Mouse (Mus musculus) limb, embryonic 13.5 days (tissue): ENCODE results near the gene Psmd3. TPM values are rescaled to one million over a fixed set of nuclear protein-coding genes. Genes with fewer than 3 reads are reported as not detected.
"Not testable (repeated sequence)": the region's sequence is repeated elsewhere in the genome, so short reads cannot be mapped to it uniquely, and the experiment has no call there.

Source experiments
- ATAC-seq: fragments of 200-750 bp; cut with Nextera tagmentation; 2 replicates; pipeline ENCODE4 v1.8.0; 2017; ENCODE audit warnings: low read depth, moderate number of reproducible peaks, moderate TSS enrichment; ENCODE audit not compliant: low FRiP score
- H3K27ac ChIP-seq: fragments of 300-500 bp; sonication (generic); 2 replicates; pipeline ENCODE4 v1.5.1; 2015; ENCODE audit warnings: inconsistent platforms, mild to moderate bottlenecking, moderate library complexity
- H3K27me3 ChIP-seq: fragments of 300-500 bp; sonication (generic); 2 replicates; pipeline ENCODE4 v1.6.1; 2015; ENCODE audit warnings: mild to moderate bottlenecking, inconsistent platforms
- H3K36me3 ChIP-seq: fragments of 300-500 bp; sonication (generic); 2 replicates; pipeline ENCODE4 v1.6.1; 2015; ENCODE audit warnings: inconsistent platforms, mild to moderate bottlenecking, moderate library complexity
- H3K4me1 ChIP-seq: fragments of 300-500 bp; sonication (generic); 2 replicates; pipeline ENCODE4 v1.6.1; 2015; ENCODE audit warnings: inconsistent platforms
- H3K4me2 ChIP-seq: fragments of 300-500 bp; sonication (generic); replicated peaks from 2 replicates; pipeline ENCODE4 v1.6.1; 2015; ENCODE audit warnings: inconsistent platforms, mild to moderate bottlenecking, moderate library complexity
- H3K4me3 ChIP-seq: fragments of 300-500 bp; sonication (generic); 2 replicates; pipeline ENCODE4 v1.5.1; 2015; ENCODE audit warnings: moderate library complexity, mild to moderate bottlenecking, inconsistent platforms
- H3K9ac ChIP-seq: fragments of 300-500 bp; sonication (generic); 2 replicates; pipeline ENCODE4 v1.6.1; 2015; ENCODE audit warnings: mild to moderate bottlenecking, inconsistent platforms
- H3K9me3 ChIP-seq: fragments of 300-500 bp; sonication (generic); 2 replicates; pipeline ENCODE4 v1.6.1; 2016; ENCODE audit warnings: inconsistent platforms
- WGBS: fragments of 180-500 bp; shearing (Covaris S2); methylation state at CpG from one replicate; pipeline ENCODE4 v1.1.7; 2015; 5-methylcytosine and 5-hydroxymethylcytosine counted together
- polyA plus RNA-seq: library from polyadenylated mRNA; unstranded; fragments of >200 nt; fragmentation: Nextera tagmentation; extraction: Ambion mirVana; gene quantifications from 2 replicates; pipeline ENCODE4 v1.2.1, GENCODE M21; 2015

The Psmd3 gene
- polyA plus RNA-seq, 1 experiment from 2014 or later: 210 TPM

GRCm38 (mm10) chr11:98709001-98709741, 26.8 kb downstream of the Psmd3 start:
- no peaks in the 10 kb centered on the region for H3K27me3 ChIP-seq
- peaks cover 90% of the 10 kb centered on the region for H3K36me3 ChIP-seq
- WGBS: 78% methylated on average over 26 of the region's 26 CpGs
- H3K4me3 ChIP-seq: no peak overlapping the region
- peaks cover 9% of the 10 kb centered on the region for H3K4me1 ChIP-seq
- no peak overlapping the region for H3K4me2 ChIP-seq
- H3K9ac ChIP-seq: no peak overlapping the region
- H3K9me3 ChIP-seq: no peaks in the 10 kb centered on the region
- no peak overlapping the region for H3K27ac ChIP-seq
- ATAC-seq: no peak

GRCm38 (mm10) chr11:98710416-98711045, 28.2 kb downstream of the Psmd3 start:
- WGBS: 57% methylated on average over 12 of the region's 12 CpGs
- no peak; the same call in 1 of the 2 replicates for ATAC-seq
- no peak overlapping the region; the same call in 1 of the 2 replicates for H3K27ac ChIP-seq
- no peak overlapping the region for H3K4me3 ChIP-seq
- no peak overlapping the region for H3K4me2 ChIP-seq
- H3K27me3 ChIP-seq: no peaks in the 10 kb centered on the region
- peaks cover 90% of the 10 kb centered on the region for H3K36me3 ChIP-seq
- no peaks in the 10 kb centered on the region for H3K9me3 ChIP-seq
- H3K4me1 ChIP-seq: peaks cover 9% of the 10 kb centered on the region
- no peak overlapping the region for H3K9ac ChIP-seq

GRCm38 (mm10) chr11:98711046-98711434, 28.7 kb downstream of the Psmd3 start:
- WGBS: 85% methylated on average over 4 of the region's 4 CpGs

GRCm38 (mm10) chr11:98712009-98712408, 29.7 kb downstream of the Psmd3 start:
- H3K27me3 ChIP-seq, H3K9ac ChIP-seq, H3K9me3 ChIP-seq, H3K4me2 ChIP-seq, H3K27ac ChIP-seq, H3K4me3 ChIP-seq, H3K4me1 ChIP-seq, ATAC-seq: not testable (repeated sequence)
- WGBS: 92% methylated on average over 6 of the region's 6 CpGs
- peaks cover 90% of the 10 kb centered on the region for H3K36me3 ChIP-seq

More at GRCm38 (mm10) chr11:98711046-98711434, 28.7 kb downstream of the Psmd3 start:
- Histone ChIP-seq H3K4me2 (no peak overlapping the region), H3K4me1 (peaks cover 9% of the 10 kb centered on the region), H3K9me3 (no peaks in the 10 kb centered on the region), H3K27me3 (no peaks in the 10 kb centered on the region), H3K27ac (no peak overlapping the region; the same call in 1 of the 2 replicates), H3K4me3 (no peak overlapping the region), H3K36me3 (peaks cover 90% of the 10 kb centered on the region), H3K9ac (no peak overlapping the region)
- no peak for ATAC-seq

- ATAC-seq: no peak
- Histone ChIP-seq H3K4me1 (peaks cover 10% of the 10 kb centered on the region), H3K27ac (no peak overlapping the region), H3K9me3 (no peaks in the 10 kb centered on the region), H3K27me3 (no peaks in the 10 kb centered on the region), H3K36me3 (peaks cover 85% of the 10 kb centered on the region), H3K4me3 (no peak overlapping the region), H3K9ac (no peak overlapping the region), H3K4me2 (no peak overlapping the region)
- WGBS: 83% methylated on average over 12 of the region's 12 CpGs
Measured at GRCm38 (mm10) chr11:98713703-98714102, 31.3 kb downstream of the Psmd3 start.

- peaks cover 72% of the 10 kb centered on the region for H3K36me3 ChIP-seq
- 91% methylated on average over 9 of the region's 9 CpGs for WGBS
Measured at GRCm38 (mm10) chr11:98715946-98716345, 33.6 kb downstream of the Psmd3 start.

GRCm38 (mm10) chr11:98717904-98718303, 35.5 kb downstream of the Psmd3 start:
- Histone ChIP-seq H3K9ac (peak overlapping the region; percentile 6; the same call in 1 of the 2 replicates), H3K27me3 (no peaks in the 10 kb centered on the region), H3K9me3 (no peaks in the 10 kb centered on the region), H3K4me3 (no peak overlapping the region), H3K4me2 (no peak overlapping the region), H3K27ac (peak overlapping the region; percentile 28; the same call in 1 of the 2 replicates), H3K36me3 (peaks cover 56% of the 10 kb centered on the region), H3K4me1 (peaks cover 20% of the 10 kb centered on the region)
- ATAC-seq: no peak
- WGBS: 19% methylated on average over 13 of the region's 13 CpGs

More at GRCm38 (mm10) chr11:98715946-98716345, 33.6 kb downstream of the Psmd3 start:
- Histone ChIP-seq H3K9ac (no peak overlapping the region), H3K4me1 (peaks cover 11% of the 10 kb centered on the region), H3K4me3 (no peak overlapping the region), H3K4me2 (no peak overlapping the region), H3K9me3 (no peaks in the 10 kb centered on the region), H3K27me3 (no peaks in the 10 kb centered on the region), H3K27ac (no peak overlapping the region)
- no peak for ATAC-seq

GRCm38 (mm10) chr11:98720756-98721155, 38.4 kb downstream of the Psmd3 start:
- H3K4me3 ChIP-seq: no peak overlapping the region
- H3K9me3 ChIP-seq: no peaks in the 10 kb centered on the region
- no peak overlapping the region for H3K4me2 ChIP-seq
- H3K27ac ChIP-seq: no peak overlapping the region
- ATAC-seq: no peak
- peaks cover 20% of the 10 kb centered on the region for H3K4me1 ChIP-seq
- H3K27me3 ChIP-seq: no peaks in the 10 kb centered on the region
- 71% methylated on average over 2 of the region's 2 CpGs for WGBS
- peaks cover 41% of the 10 kb centered on the region for H3K36me3 ChIP-seq
- H3K9ac ChIP-seq: no peak overlapping the region

- no peak overlapping the region for H3K4me3 ChIP-seq
- H3K36me3 ChIP-seq: peaks cover 41% of the 10 kb centered on the region
- H3K4me2 ChIP-seq: no peak overlapping the region; the same call in 1 of the 2 replicates
- peaks cover 20% of the 10 kb centered on the region for H3K4me1 ChIP-seq
- WGBS: 39% methylated on average over 24 of the region's 24 CpGs
- H3K9me3 ChIP-seq: no peaks in the 10 kb centered on the region
- H3K9ac ChIP-seq: no peak overlapping the region
- ATAC-seq: peak; percentile 9; the same call in 1 of the 2 replicates
- H3K27ac ChIP-seq: peak overlapping the region; percentile 29; the same call in 1 of the 2 replicates
- no peaks in the 10 kb centered on the region for H3K27me3 ChIP-seq
Measured at GRCm38 (mm10) chr11:98721458-98722226, 39.3 kb downstream of the Psmd3 start.

- Histone ChIP-seq H3K4me2 (no peak overlapping the region), H3K4me3 (no peak overlapping the region), H3K4me1 (peaks cover 16% of the 10 kb centered on the region), H3K9me3 (no peaks in the 10 kb centered on the region), H3K9ac (no peak overlapping the region), H3K36me3 (peaks cover 38% of the 10 kb centered on the region), H3K27ac (no peak overlapping the region), H3K27me3 (no peaks in the 10 kb centered on the region)
- 75% methylated on average over 7 of the region's 7 CpGs for WGBS
- no peak for ATAC-seq
Measured at GRCm38 (mm10) chr11:98723098-98723497, 40.7 kb downstream of the Psmd3 start.

- Histone ChIP-seq H3K9me3 (no peaks in the 10 kb centered on the region), H3K4me3 (no peak overlapping the region), H3K4me1 (peaks cover 16% of the 10 kb centered on the region), H3K36me3 (peaks cover 32% of the 10 kb centered on the region), H3K27me3 (no peaks in the 10 kb centered on the region), H3K4me2 (no peak overlapping the region), H3K27ac (no peak overlapping the region), H3K9ac (no peak overlapping the region)
- ATAC-seq: no peak
- 93% methylated on average over 15 of the region's 15 CpGs for WGBS
Measured at GRCm38 (mm10) chr11:98725926-98726506, 43.7 kb downstream of the Psmd3 start.
